In the genomic region with DNA sequence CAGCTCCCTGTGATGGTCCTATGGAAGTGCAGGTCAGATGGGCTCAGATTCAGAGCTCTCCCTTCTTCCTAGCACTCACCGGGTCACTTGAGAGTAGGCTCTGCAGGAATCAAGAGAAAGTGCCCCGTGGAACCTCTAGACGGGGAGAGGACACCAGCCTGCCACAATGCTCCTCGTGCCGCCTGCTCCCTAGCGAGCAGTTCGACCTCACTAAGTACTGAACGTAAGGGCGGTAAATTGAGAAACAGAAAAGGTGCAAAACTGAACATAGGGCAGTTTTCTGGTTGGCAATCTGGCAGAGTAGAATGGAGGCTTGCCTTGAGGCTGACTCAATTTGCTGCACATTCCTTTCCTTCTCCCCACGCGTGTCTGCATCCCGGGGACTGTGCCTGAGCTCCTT, we compare ENCODE assay signal across 16 mouse cellular contexts.
DNase-seq lines count a peak whose midpoint lies in the region; ATAC-seq and TF ChIP-seq lines count a peak whose summit lies in the region.
"Had no signal": no experiment of that assay in that cellular context is flagged by ENCODE, and none has a peak within 500 bp of the region (broad histone marks: within the 10 kb centered on the region; RNA-seq: fewer than 3 reads in every experiment).

No protein-coding gene starts in this region.

- H3K4me3 ChIP-seq in heart, embryonic 12.5 days: no peak overlapping the region
- H3K4me3 ChIP-seq in hindbrain, postnatal 0 days (ENCODE audit: low read length): no peak overlapping the region
- H3K4me3 ChIP-seq: erythroblast, embryonic 14.5 days; heart, embryonic 13.5 days; limb, embryonic 13.5 days had no signal

- H3K36me3 ChIP-seq in heart, embryonic 12.5 days: no peaks in the 10 kb centered on the region
- no peaks in the 10 kb centered on the region for H3K36me3 ChIP-seq in hindbrain, postnatal 0 days (ENCODE audit: insufficient read depth, low read length)
- H3K36me3 ChIP-seq: heart, embryonic 13.5 days; limb, embryonic 13.5 days had no signal

- H3K9ac ChIP-seq in heart, embryonic 12.5 days: no peak overlapping the region
- no peak overlapping the region for H3K9ac ChIP-seq in hindbrain, postnatal 0 days (replicated peaks; ENCODE audit: low read length)
- H3K9ac ChIP-seq: liver, embryonic 14.5 days had no signal

- H3K4me2 ChIP-seq in heart, embryonic 12.5 days: peak overlapping the region; percentile 9; the same call in 1 of the 2 replicates
- H3K4me2 ChIP-seq in hindbrain, postnatal 0 days (ENCODE audit: low read depth, low read length): no peak overlapping the region

- H3K4me1 ChIP-seq in heart, embryonic 12.5 days (replicated peaks): peaks cover 19% of the 10 kb centered on the region
- 0 out of 2 replicates have a peak, but pooled peaks cover 5% of the 10 kb centered on the region for H3K4me1 ChIP-seq in hindbrain, postnatal 0 days (ENCODE audit: insufficient read depth, low read length)

- no peaks in the 10 kb centered on the region for H3K9me3 ChIP-seq in heart, embryonic 12.5 days (replicated peaks)
- H3K9me3 ChIP-seq in hindbrain, postnatal 0 days (ENCODE audit: low read length): no peaks in the 10 kb centered on the region
- H3K9me3 ChIP-seq: heart, embryonic 13.5 days; limb, embryonic 13.5 days had no signal

- no peak for TF ChIP-seq CTCF in hindbrain, postnatal 0 days (IDR thresholded peaks at IDR 0.05; ENCODE audit: low read depth)

- WGBS in heart, embryonic 12.5 days: 20% methylated on average over 12 of the region's 12 CpGs
- WGBS in hindbrain, postnatal 0 days: 24% methylated on average over 12 of the region's 12 CpGs

- no peak for ATAC-seq in heart, embryonic 12.5 days (ENCODE audit: insufficient number of reproducible peaks, low FRiP score)
- no peak for ATAC-seq in hindbrain, postnatal 0 days
- ATAC-seq in activated CD4-positive, CD25-positive, alpha-beta regulatory T cell, adult 4 months: no peak
- ATAC-seq: forebrain, embryonic 14.5 days had no signal

- H3K27ac ChIP-seq in heart, embryonic 12.5 days (ENCODE audit: poor library complexity, severe bottlenecking): no peak overlapping the region
- peak overlapping the region; percentile 66; the same call in 1 of the 2 replicates for H3K27ac ChIP-seq in hindbrain, postnatal 0 days
- H3K27ac ChIP-seq: heart, embryonic 13.5 days; limb, embryonic 13.5 days; liver, embryonic 14.5 days had no signal

- no peaks in the 10 kb centered on the region for H3K27me3 ChIP-seq in heart, embryonic 12.5 days (replicated peaks)
- no peaks in the 10 kb centered on the region for H3K27me3 ChIP-seq in hindbrain, postnatal 0 days (ENCODE audit: insufficient read depth, low read length)
- H3K27me3 ChIP-seq: heart, embryonic 13.5 days had no signal

- no peak for DNase-seq in heart, postnatal 4 days
- DNase-seq in brain, adult 2 months (ENCODE audit: low read depth, low spot score): peak; percentile 40
- DNase-seq in cerebellum, adult 9-11 months: peak; percentile 43
- no peak for DNase-seq in hindbrain, postnatal 0 days (ENCODE audit: low spot score)
- no peak for DNase-seq in thymus, adult 18-20 months
- DNase-seq: heart, postnatal 36 days; kidney, adult 18-20 months; kidney, postnatal 10 days; right cerebral cortex, postnatal 25 days had no signal

Comparison
In these comparisons a context has a peak if more than half of its experiments do, and no peak if none do; other contexts are left out.
1. DNase-seq: peak in brain, adult 2 months (single experiment) and cerebellum, adult 9-11 months (single experiment); none in heart, postnatal 4 days (single experiment), hindbrain, postnatal 0 days (single experiment) and thymus, adult 18-20 months (0 of 2).